Mouse (Mus musculus) neural tube, embryonic 14.5 days (tissue): ENCODE results near the gene Cyp2j12. TPM values are rescaled to one million over a fixed set of nuclear protein-coding genes. Genes with fewer than 3 reads are reported as not detected.
"Not testable (repeated sequence)": the region's sequence is repeated elsewhere in the genome, so short reads cannot be mapped to it uniquely, and the experiment has no call there.

Source experiments
- ATAC-seq: fragments of 200-750 bp; cut with Nextera tagmentation; 2 replicates; pipeline ENCODE4 v1.8.0; 2017; ENCODE audit warnings: low read depth, mild to moderate bottlenecking, moderate TSS enrichment, moderate library complexity
- H3K27ac ChIP-seq: fragments of 300-500 bp; sonication (generic); 2 replicates; pipeline ENCODE4 v1.5.1; 2014; ENCODE audit warnings: low read depth, mild to moderate bottlenecking, control low read depth, low read length, moderate library complexity, mixed read lengths
- H3K27me3 ChIP-seq: fragments of 300-500 bp; sonication (generic); 2 replicates; pipeline ENCODE4 v1.6.1; 2014; ENCODE audit warnings: low read length; ENCODE audit not compliant: control insufficient read depth, insufficient read depth
- H3K36me3 ChIP-seq: fragments of 300-500 bp; sonication (generic); 2 replicates; pipeline ENCODE4 v1.6.1; 2014; ENCODE audit warnings: low read length, mixed read lengths; ENCODE audit not compliant: control insufficient read depth, insufficient read depth
- H3K4me1 ChIP-seq: fragments of 300-500 bp; sonication (generic); 2 replicates; pipeline ENCODE4 v1.6.1; 2014; ENCODE audit warnings: low read length; ENCODE audit not compliant: control insufficient read depth, insufficient read depth
- H3K4me2 ChIP-seq: fragments of 300-500 bp; sonication (generic); 2 replicates; pipeline ENCODE4 v1.6.1; 2014; ENCODE audit warnings: mild to moderate bottlenecking, low read depth, low read length, control low read depth
- H3K4me3 ChIP-seq: fragments of 300-500 bp; sonication (generic); 2 replicates; pipeline ENCODE4 v1.5.1; 2014; ENCODE audit warnings: low read depth, low read length, control low read depth, mixed read lengths
- H3K9ac ChIP-seq: fragments of 300-500 bp; sonication (generic); replicated peaks from 2 replicates; pipeline ENCODE4 v1.6.1; 2014; ENCODE audit warnings: low read depth, mild to moderate bottlenecking, control low read depth, low read length, mixed read lengths
- H3K9me3 ChIP-seq: fragments of 300-500 bp; sonication (generic); 2 replicates; pipeline ENCODE4 v1.6.1; 2016; ENCODE audit warnings: low read length; ENCODE audit not compliant: control insufficient read depth
- whole genome bisulfite sequencing: fragments of 180-500 bp; shearing (Covaris S2); extraction: QIAGEN DNeasy Blood & Tissue Kit; methylation state at CpG from one replicate; pipeline ENCODE4 v1.1.7; 2014; 5-methylcytosine and 5-hydroxymethylcytosine counted together
- polyA plus RNA-seq: library from polyadenylated mRNA; unstranded; fragments of >200 nt; fragmentation: Nextera tagmentation; extraction: Ambion mirVana; gene quantifications from 2 replicates; pipeline ENCODE4 v1.2.1, GENCODE M21; 2014

Gene Cyp2j12
- polyA plus RNA-seq, 1 experiment from 2014 or later = not detected

DNA sequence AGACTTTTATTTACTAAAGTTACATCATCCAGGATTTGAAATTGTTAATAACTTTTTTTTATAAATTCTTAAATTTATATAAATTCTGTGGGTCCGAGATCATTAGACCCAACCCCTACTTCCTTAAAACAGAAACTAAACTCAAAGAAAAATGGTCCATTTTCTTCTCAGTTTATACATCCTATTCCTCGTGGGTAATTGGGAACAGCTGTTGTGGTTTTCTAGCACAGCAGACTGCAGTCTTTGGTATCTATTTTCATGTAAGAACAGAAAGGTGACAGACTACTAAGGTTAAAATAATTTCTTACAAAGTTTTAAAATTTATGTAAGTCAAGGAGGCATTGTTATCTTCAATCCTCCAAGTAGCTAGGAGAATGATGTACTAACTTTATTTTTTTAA is 44.1 kb downstream of the Cyp2j12 start:
- no peak overlapping the region for H3K27ac ChIP-seq
- ATAC-seq = no peak
- no peak overlapping the region for H3K4me2 ChIP-seq
- no peaks in the 10 kb centered on the region for H3K4me1 ChIP-seq
- H3K27me3 ChIP-seq = no peaks in the 10 kb centered on the region
- WGBS = 79% methylated on average over 2 of the region's 2 CpGs
- no peaks in the 10 kb centered on the region for H3K36me3 ChIP-seq
- H3K4me3 ChIP-seq = no peak overlapping the region
- no peaks in the 10 kb centered on the region for H3K9me3 ChIP-seq
- no peak overlapping the region for H3K9ac ChIP-seq

DNA sequence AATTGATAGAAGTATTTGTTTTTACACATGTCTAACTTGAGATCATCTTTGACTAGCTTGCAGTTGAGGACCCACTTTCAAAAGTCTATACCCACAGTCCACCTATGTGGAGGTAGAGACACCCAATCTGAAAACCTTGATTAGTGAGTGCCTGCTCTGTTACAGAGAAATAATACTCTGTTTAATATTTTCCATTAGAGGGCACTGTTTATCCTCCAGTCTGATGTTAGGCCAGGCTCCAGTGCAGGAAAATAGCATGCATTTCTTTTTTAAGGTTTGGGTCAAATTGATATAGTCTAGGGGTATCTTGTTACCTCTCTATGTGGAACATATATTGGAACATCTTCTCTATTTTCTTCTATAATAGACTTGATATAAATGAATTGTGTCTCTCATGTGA is 49.1 kb downstream of the Cyp2j12 start:
- Histone ChIP-seq H3K36me3 (no peaks in the 10 kb centered on the region), H3K4me1 (no peaks in the 10 kb centered on the region), H3K9ac (no peak overlapping the region), H3K4me3 (no peak overlapping the region), H3K27me3 (no peaks in the 10 kb centered on the region), H3K9me3 (no peaks in the 10 kb centered on the region), H3K4me2 (no peak overlapping the region), H3K27ac (no peak overlapping the region)
- ATAC-seq = no peak

DNA sequence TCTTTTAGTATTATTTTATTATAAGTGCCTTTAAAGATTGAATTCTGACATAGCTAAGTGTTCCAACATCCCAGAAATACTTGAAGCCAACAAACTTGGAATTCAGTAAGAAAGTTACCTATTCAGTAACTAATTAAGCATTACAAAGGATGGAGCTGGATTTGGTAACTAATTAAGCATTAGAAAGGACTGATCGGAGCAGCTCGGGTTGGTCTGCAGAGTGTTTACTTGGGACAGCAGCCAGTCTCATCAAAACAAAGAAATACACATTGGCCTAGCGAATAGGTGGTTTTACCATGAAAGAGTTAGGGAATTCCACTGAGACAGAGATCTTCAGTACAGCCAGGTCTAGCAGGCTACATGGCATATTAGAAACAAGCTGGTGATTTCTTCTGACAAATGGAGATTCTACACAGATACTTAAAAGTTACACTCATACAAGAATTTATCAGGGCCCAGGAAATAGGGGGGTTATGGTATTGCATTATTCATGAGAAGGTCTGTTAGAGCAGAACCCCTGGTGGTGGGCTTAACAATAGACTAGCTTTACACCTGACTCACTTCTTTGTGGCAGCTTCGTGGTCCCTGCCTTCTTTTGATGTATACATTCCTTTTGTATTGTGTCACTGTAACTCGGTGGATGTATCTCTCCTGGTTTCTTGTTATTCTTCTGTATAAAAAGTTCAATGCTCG is 51.5 kb downstream of the Cyp2j12 start:
- H3K9me3 ChIP-seq, H3K27ac ChIP-seq, ATAC-seq, H3K4me2 ChIP-seq, H3K27me3 ChIP-seq, H3K4me3 ChIP-seq, H3K9ac ChIP-seq, H3K36me3 ChIP-seq, H3K4me1 ChIP-seq: not testable (repeated sequence)
- WGBS = 45% methylated on average over 6 of the region's 6 CpGs

DNA sequence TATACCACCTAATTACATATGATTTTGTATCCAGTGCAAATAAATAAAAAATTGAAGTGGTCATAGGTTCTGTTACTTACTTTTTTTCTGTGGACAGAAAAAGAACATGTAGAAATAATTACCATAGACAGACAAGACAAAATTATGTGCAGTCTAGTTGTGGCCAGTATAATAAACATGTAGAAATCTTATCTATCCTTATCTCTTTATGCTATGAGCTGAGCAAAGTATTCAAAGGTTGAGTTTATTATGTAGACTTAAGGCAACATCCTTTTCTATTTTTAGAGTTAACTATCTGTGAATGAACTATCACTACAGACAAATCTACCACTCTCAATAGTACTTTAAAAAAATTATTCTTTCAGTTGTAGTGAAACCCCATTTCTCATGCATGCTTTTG is 62.6 kb downstream of the Cyp2j12 start:
- ATAC-seq = no peak
- no peaks in the 10 kb centered on the region for H3K4me1 ChIP-seq

DNA sequence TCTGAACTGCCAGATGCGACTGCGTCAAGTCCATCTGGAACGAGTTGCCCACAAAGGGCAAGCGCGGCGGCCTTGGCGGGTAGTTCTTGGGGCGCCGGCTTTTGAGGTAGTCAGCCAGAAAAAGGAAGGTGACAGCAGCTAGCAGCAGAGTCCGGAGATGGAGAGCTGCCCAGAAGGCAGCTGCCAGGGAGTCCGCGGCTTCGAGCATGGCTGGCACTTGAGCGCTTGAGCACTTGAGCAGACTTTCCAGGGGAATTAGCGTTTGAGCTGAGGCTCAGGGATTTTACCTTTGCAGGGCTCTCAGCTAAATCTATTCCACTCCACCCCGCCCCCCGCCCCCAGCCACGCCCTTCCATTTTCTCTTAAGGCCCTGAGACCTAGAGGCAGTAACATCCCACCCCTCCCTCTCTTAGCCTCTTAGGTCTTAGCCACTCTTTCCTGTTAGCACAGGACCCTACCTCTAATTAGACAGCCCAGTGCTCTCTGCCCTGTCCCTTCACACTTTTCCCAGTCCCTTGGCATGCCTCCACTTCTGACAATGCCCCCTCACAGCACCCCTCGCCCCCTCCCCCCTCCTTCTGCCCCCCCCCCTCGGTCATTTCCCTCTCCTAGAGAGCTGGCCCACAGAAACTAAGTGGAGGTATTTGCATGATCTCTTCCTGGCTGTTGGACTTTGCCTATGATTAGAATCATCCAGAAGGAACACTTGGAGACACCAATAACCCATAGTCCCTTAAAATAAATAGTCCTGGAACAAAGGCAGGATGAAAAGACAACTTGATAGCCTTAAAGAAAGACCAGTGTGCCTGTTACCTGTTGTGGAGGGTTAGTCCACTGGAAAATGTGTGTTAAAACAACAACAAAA is 63.5 kb downstream of the Cyp2j12 start, which contains the start of gene Cyp2j13:
Cyp2j13 (minus strand) TSS at position 286 of the 865 bp plus-strand sequence.
- H3K9me3 ChIP-seq = no peaks in the 10 kb centered on the region
- H3K27ac ChIP-seq = no peak within 1 kb of the TSS
- H3K4me3 ChIP-seq = no peak within 1 kb of the TSS
- H3K36me3 ChIP-seq = no peaks in the 10 kb centered on the region
- no peaks in the 10 kb centered on the region for H3K27me3 ChIP-seq
- H3K4me2 ChIP-seq = peak within 1 kb of the TSS; percentile 33; the same call in 1 of the 2 replicates
- peak; percentile 63; the same call in 1 of the 2 replicates for ATAC-seq
- WGBS = 11% methylated on average over 20 of the region's 20 CpGs
- H3K4me1 ChIP-seq = no peaks in the 10 kb centered on the region
- H3K9ac ChIP-seq = no peak within 1 kb of the TSS

More for the DNA sequence above, 62.6 kb downstream of the Cyp2j12 start:
- no peaks in the 10 kb centered on the region for H3K9me3 ChIP-seq
- no peak overlapping the region for H3K4me3 ChIP-seq
- no peak overlapping the region for H3K9ac ChIP-seq
- no peak overlapping the region for H3K27ac ChIP-seq
- no peak overlapping the region for H3K4me2 ChIP-seq
- H3K27me3 ChIP-seq = no peaks in the 10 kb centered on the region
- no peaks in the 10 kb centered on the region for H3K36me3 ChIP-seq

DNA sequence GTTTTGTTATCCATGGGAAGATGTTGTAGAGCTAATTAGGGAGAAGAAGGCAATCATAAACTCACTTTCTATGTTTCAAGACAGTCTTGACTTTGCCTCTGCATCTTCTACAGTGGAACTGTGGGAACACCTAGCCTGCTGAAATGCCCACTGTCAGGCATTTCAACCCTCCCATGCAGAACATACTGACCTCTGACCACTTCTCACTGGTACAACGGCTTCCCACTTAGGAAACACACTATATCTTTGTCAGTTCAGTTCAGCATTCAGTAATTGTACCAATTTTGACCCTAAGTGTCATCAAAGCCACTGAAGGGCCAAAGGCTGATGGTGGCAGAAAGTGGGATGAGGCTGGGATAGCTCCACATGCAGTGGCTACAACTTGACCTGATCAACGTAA is 78.9 kb downstream of the Cyp2j12 start:
- H3K9ac ChIP-seq = no peak overlapping the region
- H3K4me2 ChIP-seq = no peak overlapping the region
- no peaks in the 10 kb centered on the region for H3K36me3 ChIP-seq
- no peaks in the 10 kb centered on the region for H3K4me1 ChIP-seq
- H3K27me3 ChIP-seq = no peaks in the 10 kb centered on the region
- no peak overlapping the region for H3K4me3 ChIP-seq
- H3K27ac ChIP-seq = no peak overlapping the region
- 83% methylated on average over 2 of the region's 2 CpGs for WGBS
- H3K9me3 ChIP-seq = no peaks in the 10 kb centered on the region
- no peak for ATAC-seq

DNA sequence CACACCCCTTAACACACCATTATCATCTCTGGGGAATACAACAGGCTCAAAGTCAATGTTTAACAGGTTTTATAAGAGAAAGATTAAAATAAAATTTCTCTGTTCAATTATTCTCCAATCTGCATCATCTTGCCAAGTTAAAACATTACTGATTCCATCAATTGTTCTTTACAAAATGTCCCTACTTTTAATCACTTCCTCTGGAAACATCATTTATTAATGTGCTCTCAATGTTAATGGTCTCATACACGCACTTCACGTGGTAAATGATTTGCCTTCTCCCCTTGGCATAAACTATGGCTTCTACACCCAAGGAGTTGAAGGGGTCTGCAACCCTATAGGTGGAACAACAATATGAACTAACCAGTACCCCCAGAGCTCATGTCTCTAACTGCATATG is 80.8 kb downstream of the Cyp2j12 start:
- no peak overlapping the region for H3K4me2 ChIP-seq
- no peak overlapping the region for H3K4me3 ChIP-seq
- WGBS = 93% methylated on average over 2 of the region's 2 CpGs
- ATAC-seq = no peak
- no peaks in the 10 kb centered on the region for H3K36me3 ChIP-seq
- H3K9me3 ChIP-seq = no peaks in the 10 kb centered on the region
- no peaks in the 10 kb centered on the region for H3K4me1 ChIP-seq
- no peak overlapping the region for H3K27ac ChIP-seq
- H3K9ac ChIP-seq = no peak overlapping the region
- H3K27me3 ChIP-seq = no peaks in the 10 kb centered on the region
